Mouse (Mus musculus) gastrocnemius, adult 2 months (tissue): Measurements from ENCODE around the gene Pitpnm1. TPM values are rescaled to one million over a fixed set of nuclear protein-coding genes. Genes with fewer than 3 reads are reported as not detected.
A peak's percentile ranks its signal among the peaks of the same experiment; 100 is the strongest.

ENCODE experiments used
- DNase-seq: peaks from one replicate; pipeline ENCODE4 v3.0.0; 2022
- H3K27ac ChIP-seq: fragments of 200-600 bp; 2 replicates; pipeline ENCODE4 v1.8.1; 2022; ENCODE audit warnings: mild to moderate bottlenecking
- H3K4me3 ChIP-seq: fragments of 200-600 bp; 2 replicates; pipeline ENCODE4 v1.8.1; 2022; ENCODE audit warnings: mild to moderate bottlenecking, moderate library complexity
- CTCF ChIP-seq: fragments of 200-600 bp; IDR thresholded peaks from 2 replicates; pipeline ENCODE4 v1.8.1; 2022; ENCODE audit warnings: antibody characterized with exemption, mild to moderate bottlenecking, moderate library complexity
- intact Hi-C: fragments of 180-260 bp; cut with DNase I; formaldehyde crosslinking; loops from one replicate; pipeline ENCODE4 v1.15.1; 2025
- total RNA-seq, 2 experiments: library from RNA; stranded (reverse); gene quantifications; 2 replicates each; pipeline ENCODE4 v1.2.3; 2021

The Pitpnm1 gene
- total RNA-seq, 2 experiments from 2014 or later, result 2.3 to 2.5 TPM

DNA sequence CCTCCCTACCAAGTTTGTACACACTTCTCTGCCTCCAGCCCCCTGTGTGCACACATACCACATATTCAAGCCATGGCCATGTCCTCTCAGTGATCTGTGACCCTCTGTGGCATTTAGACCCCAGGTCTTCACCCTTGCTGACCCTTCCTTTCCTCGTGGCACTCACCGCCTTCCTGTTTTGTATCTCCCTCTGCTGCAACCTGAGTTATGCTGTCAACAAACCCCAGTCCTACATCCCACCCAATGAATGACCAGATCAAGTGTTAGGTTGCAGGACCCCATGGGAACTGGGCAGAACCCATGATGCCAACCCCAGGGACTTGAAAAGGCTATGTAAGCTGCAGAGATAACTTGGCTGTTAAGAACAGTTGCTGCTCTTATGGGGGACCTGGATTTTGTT is 2.3 kb downstream of the Pitpnm1 start:
- TF ChIP-seq CTCF, result no peak
- no peak for DNase-seq
- H3K4me3 ChIP-seq, result no peak overlapping the region
- no peak overlapping the region for H3K27ac ChIP-seq
- intact Hi-C loops, result no loop called here

DNA sequence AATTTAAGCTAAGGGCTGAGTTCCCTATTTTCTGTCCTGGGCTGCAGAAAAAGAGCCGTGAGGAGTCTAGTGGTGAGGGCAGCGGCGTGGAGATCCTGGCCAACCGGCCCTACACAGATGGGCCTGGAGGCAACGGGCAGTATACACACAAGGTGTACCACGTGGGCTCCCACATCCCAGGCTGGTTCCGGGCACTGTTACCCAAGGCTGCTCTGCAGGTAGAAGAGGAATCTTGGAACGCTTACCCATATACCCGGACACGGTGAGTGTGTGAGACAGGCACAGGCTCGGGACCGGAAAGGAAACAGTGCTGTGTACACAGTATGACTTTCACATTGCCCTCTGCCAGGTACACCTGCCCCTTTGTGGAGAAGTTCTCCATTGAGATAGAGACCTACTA is 2.8 kb downstream of the Pitpnm1 start:
- no peak for DNase-seq
- intact Hi-C loops, result no loop called here
- TF ChIP-seq CTCF, result no peak

DNA sequence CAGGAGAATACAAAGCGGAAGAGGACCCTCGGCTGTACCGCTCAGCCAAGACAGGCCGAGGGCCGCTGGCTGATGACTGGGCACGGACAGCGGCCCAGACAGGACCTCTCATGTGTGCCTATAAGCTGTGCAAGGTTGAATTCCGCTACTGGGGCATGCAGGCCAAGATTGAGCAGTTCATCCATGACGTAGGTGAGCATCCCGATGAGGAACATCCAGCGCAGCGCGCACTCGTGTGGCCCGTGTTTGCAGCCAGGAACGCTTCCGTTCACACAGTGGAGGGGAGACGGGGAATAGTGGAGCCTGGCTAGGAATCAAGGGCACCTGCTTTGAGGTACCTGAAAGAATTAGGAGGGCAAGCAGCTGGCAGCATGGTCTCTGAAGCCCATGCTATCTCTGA is 3.5 kb downstream of the Pitpnm1 start:
- Histone ChIP-seq H3K27ac (no peak overlapping the region), H3K4me3 (no peak overlapping the region)
- no peak for TF ChIP-seq CTCF
- no peak for DNase-seq
- intact Hi-C loops, result no loop called here

More for the DNA sequence above, 2.8 kb downstream of the Pitpnm1 start:
- Histone ChIP-seq H3K4me3 (no peak overlapping the region), H3K27ac (no peak overlapping the region)

DNA sequence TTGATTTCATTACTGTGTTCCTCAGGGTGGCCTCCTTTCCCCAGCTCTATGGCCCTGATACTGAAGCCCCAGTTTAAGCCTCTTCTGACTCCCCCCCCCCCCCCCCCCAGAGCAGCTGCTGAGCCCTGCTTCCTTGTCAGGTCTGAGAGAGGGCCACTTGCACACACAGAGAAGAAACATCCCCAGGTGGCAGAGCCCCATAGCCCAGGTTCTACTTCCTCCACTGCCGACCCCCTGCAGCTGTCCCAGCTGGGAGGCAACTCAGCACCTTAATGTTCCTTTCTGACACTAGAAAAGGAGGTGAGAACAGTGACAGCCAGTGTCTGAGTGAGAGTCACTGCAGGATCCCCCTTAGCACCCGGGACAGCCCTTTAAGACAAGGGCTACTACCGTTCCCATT is 4.0 kb downstream of the Pitpnm1 start:
- DNase-seq, result no peak
- no peak for TF ChIP-seq CTCF
- intact Hi-C loops, result no loop called here
- Histone ChIP-seq H3K27ac (no peak overlapping the region), H3K4me3 (no peak overlapping the region)

DNA sequence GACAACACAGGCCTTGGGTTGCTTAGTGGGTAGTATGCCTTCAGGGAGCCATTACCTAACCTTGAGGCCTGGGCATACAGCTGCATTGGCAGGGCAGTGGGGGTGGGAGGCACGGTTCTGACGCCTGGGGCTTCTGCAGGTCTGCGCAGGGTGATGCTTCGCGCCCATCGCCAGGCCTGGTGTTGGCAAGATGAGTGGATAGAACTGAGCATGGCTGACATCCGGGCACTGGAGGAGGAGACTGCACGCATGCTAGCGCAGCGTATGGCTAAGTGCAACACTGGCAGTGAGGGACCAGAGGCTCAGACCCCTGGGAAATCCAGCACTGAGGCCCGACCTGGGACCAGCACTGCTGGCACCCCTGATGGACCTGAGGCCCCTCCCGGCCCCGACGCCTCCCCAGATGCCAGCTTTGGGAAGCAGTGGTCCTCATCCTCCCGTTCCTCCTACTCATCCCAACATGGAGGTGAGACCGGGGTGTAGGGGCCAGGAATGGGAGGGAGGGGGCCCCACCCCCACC is 4.9 kb downstream of the Pitpnm1 start:
- no peak overlapping the region for H3K27ac ChIP-seq
- DNase-seq, result no peak
- TF ChIP-seq CTCF, result no peak
- H3K4me3 ChIP-seq, result no peak overlapping the region
- intact Hi-C loops, result no loop called here

DNA sequence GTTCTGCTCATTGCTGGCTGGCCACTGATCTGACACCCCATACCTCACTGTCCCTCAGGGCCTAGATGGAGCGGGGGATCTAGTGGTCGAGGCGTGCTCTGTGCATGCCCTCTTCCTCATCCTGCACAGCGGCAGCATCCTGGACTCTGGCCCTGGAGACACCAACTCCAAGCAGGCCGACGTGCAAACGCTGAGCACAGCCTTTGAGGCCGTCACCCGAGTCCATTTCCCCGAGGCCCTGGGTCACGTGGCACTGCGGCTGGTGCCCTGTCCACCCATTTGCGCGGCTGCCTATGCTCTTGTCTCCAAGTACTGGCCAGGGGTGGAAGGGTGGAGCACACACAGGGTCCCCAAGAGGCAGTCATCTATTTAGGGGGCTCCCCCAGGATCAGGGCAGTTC is 6.9 kb downstream of the Pitpnm1 start:
- TF ChIP-seq CTCF, result no peak
- intact Hi-C loops, result no loop called here
- Histone ChIP-seq H3K27ac (no peak overlapping the region), H3K4me3 (no peak overlapping the region)
- no peak for DNase-seq

DNA sequence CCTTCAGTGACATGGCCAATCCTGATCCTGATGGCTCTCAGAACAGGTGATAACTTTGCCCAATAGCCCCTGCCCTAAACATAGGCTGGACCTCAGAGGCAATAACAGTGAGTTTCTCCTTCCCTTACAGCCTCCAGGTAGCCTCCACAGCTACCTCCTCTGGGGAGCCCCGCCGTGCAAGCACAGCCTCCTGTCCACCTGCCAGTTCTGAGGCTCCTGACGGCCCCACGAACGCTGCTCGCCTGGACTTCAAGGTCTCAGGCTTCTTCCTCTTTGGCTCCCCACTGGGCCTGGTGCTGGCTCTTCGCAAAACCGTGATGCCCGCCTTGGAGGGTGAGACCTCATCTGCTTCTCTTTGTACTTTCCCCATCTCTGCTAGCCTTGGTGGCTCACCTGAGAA is 8.7 kb downstream of the Pitpnm1 start:
- intact Hi-C loops, result no loop called here
- Histone ChIP-seq H3K4me3 (no peak overlapping the region), H3K27ac (no peak overlapping the region)
- DNase-seq, result no peak
- TF ChIP-seq CTCF, result no peak

DNA sequence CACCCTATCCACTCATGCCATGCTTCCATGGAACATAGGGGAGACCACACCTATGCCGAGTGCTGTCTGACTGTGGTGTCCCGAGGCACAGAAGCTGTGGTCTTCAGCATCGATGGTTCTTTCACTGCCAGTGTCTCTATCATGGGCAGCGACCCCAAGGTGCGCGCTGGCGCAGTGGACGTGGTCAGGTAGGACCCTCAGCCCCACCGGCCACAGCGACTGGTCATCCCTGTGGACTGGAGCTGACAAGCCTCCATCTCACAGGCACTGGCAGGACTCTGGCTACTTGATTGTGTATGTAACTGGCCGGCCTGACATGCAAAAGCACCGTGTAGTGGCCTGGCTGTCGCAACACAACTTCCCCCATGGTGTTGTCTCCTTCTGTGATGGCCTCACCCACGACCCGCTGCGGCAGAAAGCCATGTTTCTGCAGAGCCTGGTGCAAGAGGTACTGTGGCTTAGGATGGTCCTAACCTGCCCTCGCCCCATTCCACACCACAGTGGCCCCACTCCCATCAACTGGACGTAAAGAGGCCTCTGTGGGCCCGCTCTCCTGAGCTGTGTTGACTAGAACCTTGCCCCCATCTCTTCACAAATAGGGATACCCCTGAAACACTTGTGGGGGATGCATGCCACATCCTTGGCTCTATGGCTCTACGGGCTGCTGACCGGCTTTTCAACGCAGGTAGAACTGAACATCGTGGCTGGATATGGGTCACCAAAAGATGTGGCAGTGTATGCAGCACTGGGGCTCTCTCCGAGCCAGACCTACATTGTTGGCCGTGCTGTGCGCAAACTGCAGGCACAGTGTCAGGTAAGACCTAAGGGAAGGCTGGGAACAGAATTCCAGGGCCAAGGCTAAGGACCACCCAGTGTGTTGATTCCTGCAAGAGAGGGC is 12.5 kb downstream of the Pitpnm1 start:
- H3K27ac ChIP-seq, result peak overlapping the region; percentile 80

DNA sequence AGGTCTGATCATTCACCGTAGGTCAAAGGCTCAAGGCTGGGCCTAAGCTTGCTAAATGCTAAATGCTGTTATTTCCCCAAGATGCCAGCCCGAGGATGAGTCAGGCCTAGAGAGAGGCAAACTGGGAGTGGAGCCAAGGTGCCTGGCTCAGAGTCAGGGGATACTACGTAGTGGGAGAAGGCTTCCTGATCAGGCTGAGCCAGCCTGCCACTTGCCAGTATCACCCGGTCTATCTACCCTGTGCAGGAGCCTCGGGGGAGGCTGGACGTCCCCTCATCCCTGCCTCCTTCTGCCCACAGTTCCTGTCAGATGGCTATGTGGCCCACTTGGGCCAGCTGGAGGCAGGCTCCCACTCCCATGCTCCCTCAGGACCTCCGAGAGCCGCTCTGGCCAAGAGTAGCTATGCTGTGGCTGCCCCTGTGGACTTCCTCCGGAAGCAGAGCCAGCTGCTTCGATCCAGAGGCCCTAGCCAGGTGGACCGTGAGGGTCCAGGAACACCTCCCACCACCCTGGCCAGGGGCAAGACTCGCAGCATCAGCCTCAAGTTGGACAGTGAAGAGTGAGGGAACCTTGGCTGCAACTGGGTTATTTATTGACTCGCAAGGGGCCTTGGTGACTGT is 13.5 kb downstream of the Pitpnm1 start:
- TF ChIP-seq CTCF, result no peak
- peak; percentile 90 for DNase-seq
- peak overlapping the region; percentile 43 for H3K4me3 ChIP-seq
- peak overlapping the region; percentile 80 for H3K27ac ChIP-seq
- intact Hi-C loops, result no loop called here

More for the DNA sequence above, 12.5 kb downstream of the Pitpnm1 start:
- TF ChIP-seq CTCF, result no peak
- no peak for DNase-seq
- intact Hi-C loops, result no loop called here
- H3K4me3 ChIP-seq, result no peak overlapping the region; the same call in 1 of the 2 replicates

DNA sequence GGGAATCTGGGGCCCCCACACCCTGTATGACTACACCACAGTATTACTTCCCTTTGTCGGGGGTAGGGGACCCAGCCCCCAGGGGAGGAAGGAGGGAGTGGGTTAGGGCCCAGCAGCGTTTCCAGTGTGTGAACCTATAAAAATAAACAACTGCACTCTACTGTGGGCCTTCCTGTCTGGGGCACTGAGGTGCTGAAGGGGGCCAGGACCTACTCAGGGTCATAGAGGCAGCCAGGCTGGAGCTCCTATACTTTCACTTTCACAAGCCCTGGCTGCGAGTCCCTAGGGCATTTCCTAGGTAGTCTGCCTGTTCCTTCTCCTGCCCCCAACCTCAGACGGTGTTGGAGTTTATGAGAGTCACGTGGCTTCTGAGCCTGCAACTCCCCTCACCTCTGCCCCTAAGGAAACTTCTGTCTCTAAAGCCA is 14.0 kb downstream of the Pitpnm1 start:
- no peak for DNase-seq
- TF ChIP-seq CTCF, result no peak
- intact Hi-C loops, result no loop called here
- H3K27ac ChIP-seq, result peak overlapping the region; percentile 80
- peak overlapping the region; percentile 43 for H3K4me3 ChIP-seq

DNA sequence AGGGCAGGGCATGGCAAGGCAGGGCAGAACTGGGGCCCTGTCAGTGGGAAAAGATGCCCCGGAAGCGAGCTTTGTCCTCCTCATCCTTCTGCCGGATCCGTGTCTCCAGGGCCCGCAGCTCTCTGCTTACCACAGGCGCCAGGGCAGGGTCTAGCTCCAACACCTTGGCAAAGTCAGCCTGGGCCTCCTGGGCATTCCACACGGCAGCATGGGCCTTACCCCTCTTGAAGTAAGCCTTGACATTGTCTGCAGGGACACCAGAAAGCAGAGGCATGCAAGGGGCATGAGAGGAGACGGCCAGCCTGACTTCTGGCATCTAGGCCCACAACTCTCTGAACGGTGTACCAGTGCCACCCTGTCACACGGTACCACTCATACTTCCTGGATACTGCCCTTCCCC is 14.8 kb downstream of the Pitpnm1 start:
- peak overlapping the region; percentile 80; the same call in 1 of the 2 replicates for H3K27ac ChIP-seq
- TF ChIP-seq CTCF, result no peak
- H3K4me3 ChIP-seq, result no peak overlapping the region
- intact Hi-C loops, result no loop called here
- DNase-seq, result no peak

DNA sequence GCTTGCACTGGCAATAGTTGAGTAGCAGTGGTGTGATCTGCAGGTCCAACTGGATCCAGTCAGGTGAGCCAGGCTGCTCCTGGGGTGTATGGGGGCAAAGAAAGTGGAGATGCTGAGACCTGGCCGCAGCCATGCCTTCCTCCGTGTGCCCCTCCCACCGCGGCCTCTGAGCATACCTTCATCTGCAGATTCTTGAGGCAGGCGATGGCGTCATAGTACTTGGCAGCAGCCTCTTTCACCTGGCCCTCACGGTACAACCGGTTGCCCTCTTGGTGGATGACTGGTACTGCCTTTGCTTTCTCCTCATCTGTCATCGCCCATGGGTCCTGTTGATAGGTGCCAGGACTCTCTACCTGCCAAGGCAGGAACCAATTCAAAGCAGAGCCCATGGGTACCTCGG is 15.3 kb downstream of the Pitpnm1 start:
- Histone ChIP-seq H3K27ac (no peak overlapping the region), H3K4me3 (no peak overlapping the region)
- intact Hi-C loops, result no loop called here
- DNase-seq, result no peak
- no peak for TF ChIP-seq CTCF

DNA sequence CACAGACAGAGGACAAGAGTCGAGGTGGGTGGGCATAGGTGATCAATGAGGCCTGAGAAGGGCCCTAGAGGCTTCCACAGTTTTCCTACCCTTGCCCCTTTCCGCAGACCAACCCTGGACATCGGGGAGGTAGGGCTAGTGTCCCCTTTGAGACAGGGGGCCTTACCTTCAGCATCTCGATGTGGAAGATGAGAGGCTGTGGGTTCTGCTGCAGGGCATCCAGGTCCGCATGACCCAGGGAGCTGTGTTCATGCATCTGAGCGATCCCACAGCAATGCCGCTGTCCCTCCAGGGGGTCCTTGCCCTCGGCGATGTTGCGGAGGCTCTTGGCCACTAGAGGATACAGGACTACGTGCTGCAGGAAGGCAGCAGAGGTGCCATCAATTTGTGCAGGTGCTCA is 16.0 kb downstream of the Pitpnm1 start:
- H3K4me3 ChIP-seq, result no peak overlapping the region
- DNase-seq, result no peak
- TF ChIP-seq CTCF, result no peak
- intact Hi-C loops, result no loop called here
- H3K27ac ChIP-seq, result no peak overlapping the region
